Mouse (Mus musculus): Measurements from ENCODE around the gene Plscr2. TPM values are rescaled to one million over a fixed set of nuclear protein-coding genes. Genes with fewer than 3 reads are reported as not detected.

The Plscr2 gene
- polyA plus RNA-seq (2014; fragmentation: Illumina TruSeq; extraction: RNeasy Lipid Tissue Mini Kit (QIAGEN cat#74804); ENCODE audit: low read depth, low replicate concordance): 28.8 TPM

GRCm38 (mm10) chr9:92275486-92276207 lies at the start of gene Plscr2:
Plscr2 (plus strand) TSS chr9:92275602.

GRCm38 (mm10) chr9:92249447-92249852 lies 26.0 kb upstream of the Plscr2 start, which contains the start of gene Plscr1:
Plscr1 (plus strand) TSS chr9:92249750.

DNA sequence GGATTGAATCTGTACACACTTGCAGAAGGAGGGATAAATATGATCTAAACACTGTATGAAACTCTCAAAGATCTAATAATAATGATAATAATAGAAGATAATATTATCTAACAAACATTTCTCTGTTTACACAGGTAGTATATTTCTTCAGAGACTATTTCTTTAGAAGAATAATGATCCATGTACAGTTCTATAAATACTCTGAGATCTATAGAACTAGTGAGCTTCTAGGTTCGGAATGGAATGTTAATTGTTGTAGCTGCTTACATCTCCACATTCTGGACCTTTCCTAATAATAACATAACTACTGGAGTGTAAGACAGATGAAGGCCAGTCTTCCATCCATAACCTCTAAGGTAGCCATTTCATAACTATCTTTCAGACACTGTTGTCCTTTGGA lies 33.7 kb downstream of the Plscr2 start, which contains the start of gene 1700057G04Rik:
1700057G04Rik (plus strand) TSS at position 301 of the 400 bp plus-strand sequence.

Other genes starting within 250 kb of the Plscr2 start
- not detected for gene Plscr5, start 82.7 kb upstream of the Plscr2 start, polyA plus RNA-seq (2014; fragmentation: Illumina TruSeq; extraction: RNeasy Lipid Tissue Mini Kit (QIAGEN cat#74804); ENCODE audit: low read depth, low replicate concordance)
- 18.8 TPM for gene Plscr1, start 25.9 kb upstream of the Plscr2 start, polyA plus RNA-seq (2014; fragmentation: Illumina TruSeq; extraction: RNeasy Lipid Tissue Mini Kit (QIAGEN cat#74804); ENCODE audit: low read depth, low replicate concordance)
- gene 1700057G04Rik, start 33.8 kb downstream of the Plscr2 start, polyA plus RNA-seq (2014; fragmentation: Illumina TruSeq; extraction: RNeasy Lipid Tissue Mini Kit (QIAGEN cat#74804); ENCODE audit: low read depth, low replicate concordance): not detected
- 12.7 TPM for gene Plscr4, start 181.8 kb downstream of the Plscr2 start, polyA plus RNA-seq (2014; fragmentation: Illumina TruSeq; extraction: RNeasy Lipid Tissue Mini Kit (QIAGEN cat#74804); ENCODE audit: low read depth, low replicate concordance)